Mouse (Mus musculus) heart, embryonic 15.5 days (tissue): Measurements from ENCODE around the gene Inca1. TPM values are rescaled to one million over a fixed set of nuclear protein-coding genes. Genes with fewer than 3 reads are reported as not detected.

Experiments
- ATAC-seq: fragments of 200-750 bp; cut with Nextera tagmentation; replicated peaks from 2 replicates; pipeline ENCODE4 v1.8.0; 2017; ENCODE audit warnings: low read depth, moderate TSS enrichment; ENCODE audit not compliant: insufficient number of reproducible peaks, insufficient read depth, low FRiP score
- H3K27ac ChIP-seq: fragments of 300-500 bp; sonication (generic); 2 replicates; pipeline ENCODE4 v1.5.1; 2015; ENCODE audit warnings: mild to moderate bottlenecking, inconsistent platforms
- H3K27me3 ChIP-seq: fragments of 300-500 bp; sonication (generic); 2 replicates; pipeline ENCODE4 v1.6.1; 2015; ENCODE audit warnings: inconsistent platforms
- H3K36me3 ChIP-seq: fragments of 300-500 bp; sonication (generic); 2 replicates; pipeline ENCODE4 v1.6.1; 2015; ENCODE audit warnings: mild to moderate bottlenecking, inconsistent platforms
- H3K4me1 ChIP-seq: fragments of 300-500 bp; sonication (generic); replicated peaks from 2 replicates; pipeline ENCODE4 v1.6.1; 2015; ENCODE audit warnings: inconsistent platforms
- H3K4me2 ChIP-seq: fragments of 300-500 bp; sonication (generic); 2 replicates; pipeline ENCODE4 v1.6.1; 2015; ENCODE audit warnings: inconsistent platforms, mild to moderate bottlenecking, moderate library complexity
- H3K4me3 ChIP-seq: fragments of 300-500 bp; sonication (generic); 2 replicates; pipeline ENCODE4 v1.5.1; 2015; ENCODE audit warnings: mild to moderate bottlenecking, inconsistent platforms
- H3K9ac ChIP-seq: fragments of 300-500 bp; sonication (generic); 2 replicates; pipeline ENCODE4 v1.6.1; 2015; ENCODE audit warnings: mild to moderate bottlenecking, inconsistent platforms
- H3K9me3 ChIP-seq: fragments of 300-500 bp; sonication (generic); replicated peaks from 2 replicates; pipeline ENCODE4 v1.6.1; 2016; ENCODE audit warnings: inconsistent platforms
- WGBS: fragments of 180-500 bp; shearing (Covaris S2); methylation state at CpG from one replicate; pipeline ENCODE4 v1.1.7; 2015; ENCODE audit warnings: mixed read lengths; 5-methylcytosine and 5-hydroxymethylcytosine counted together
- polyA plus RNA-seq: library from polyadenylated mRNA; unstranded; fragments of >200 nt; fragmentation: Nextera tagmentation; extraction: Ambion mirVana; gene quantifications from 2 replicates; pipeline ENCODE4 v1.2.1, GENCODE M21; 2015

Gene Inca1
- polyA plus RNA-seq, 1 experiment from 2014 or later, result 1.4 TPM

GRCm38 (mm10) chr11:70656456-70656927 lies 43.5 kb downstream of the Inca1 start:
- Histone ChIP-seq H3K4me2 (peak overlapping the region; percentile 93), H3K4me3 (peak overlapping the region; percentile 98), H3K27ac (peak overlapping the region; percentile 99), H3K9me3 (no peaks in the 10 kb centered on the region), H3K9ac (peak overlapping the region; percentile 100), H3K36me3 (peaks cover 26% of the 10 kb centered on the region), H3K27me3 (no peaks in the 10 kb centered on the region), H3K4me1 (peaks cover 67% of the 10 kb centered on the region)
- WGBS, result 4% methylated on average over 16 of the region's 16 CpGs
- peak; percentile 38 for ATAC-seq

- H3K27ac ChIP-seq, result peak overlapping the region; percentile 99
- H3K27me3 ChIP-seq, result no peaks in the 10 kb centered on the region
- H3K4me1 ChIP-seq, result peaks cover 66% of the 10 kb centered on the region
- H3K9me3 ChIP-seq, result no peaks in the 10 kb centered on the region
- ATAC-seq, result peak; percentile 5; the same call in 1 of the 2 replicates
- WGBS, result under 1% methylated on average over 59 of the region's 61 CpGs
- peak overlapping the region; percentile 98 for H3K4me3 ChIP-seq
- peak overlapping the region; percentile 100 for H3K9ac ChIP-seq
- H3K4me2 ChIP-seq, result peak overlapping the region; percentile 93
- H3K36me3 ChIP-seq, result peaks cover 27% of the 10 kb centered on the region
Measured at GRCm38 (mm10) chr11:70655571-70656455, 44.1 kb downstream of the Inca1 start.

GRCm38 (mm10) chr11:70654923-70655570 lies 44.9 kb downstream of the Inca1 start:
- H3K4me2 ChIP-seq, result peak overlapping the region; percentile 93
- 0% methylated on average over 38 of the region's 48 CpGs for WGBS
- no peaks in the 10 kb centered on the region for H3K27me3 ChIP-seq
- H3K9me3 ChIP-seq, result no peaks in the 10 kb centered on the region
- ATAC-seq, result peak; percentile 33
- peak overlapping the region; percentile 100 for H3K9ac ChIP-seq
- H3K36me3 ChIP-seq, result peaks cover 28% of the 10 kb centered on the region
- H3K4me3 ChIP-seq, result peak overlapping the region; percentile 98
- peak overlapping the region; percentile 99 for H3K27ac ChIP-seq
- peaks cover 67% of the 10 kb centered on the region for H3K4me1 ChIP-seq

- Histone ChIP-seq H3K9ac (peak within 1 kb of the TSS; percentile 100), H3K27me3 (no peaks in the 10 kb centered on the region), H3K4me1 (peaks cover 73% of the 10 kb centered on the region), H3K9me3 (no peaks in the 10 kb centered on the region), H3K27ac (peak within 1 kb of the TSS; percentile 99), H3K4me3 (peak within 1 kb of the TSS; percentile 98), H3K4me2 (peak within 1 kb of the TSS; percentile 93), H3K36me3 (peaks cover 35% of the 10 kb centered on the region)
- WGBS, result under 1% methylated on average over 58 of the region's 61 CpGs
- peak; percentile 21 for ATAC-seq
Measured at GRCm38 (mm10) chr11:70654198-70654922, 45.6 kb downstream of the Inca1 start, which contains the start of gene Pfn1. Pfn1 (minus strand) TSS chr11:70654644.

- Histone ChIP-seq H3K27me3 (no peaks in the 10 kb centered on the region), H3K9ac (peak overlapping the region; percentile 100), H3K4me2 (peak overlapping the region; percentile 93), H3K27ac (peak overlapping the region; percentile 99), H3K4me3 (peak overlapping the region; percentile 98), H3K9me3 (no peaks in the 10 kb centered on the region), H3K4me1 (peaks cover 74% of the 10 kb centered on the region), H3K36me3 (peaks cover 37% of the 10 kb centered on the region)
- WGBS, result under 1% methylated on average over 60 of the region's 63 CpGs
- ATAC-seq, result peak; percentile 27
Measured at GRCm38 (mm10) chr11:70653345-70654197, 46.4 kb downstream of the Inca1 start.

- Histone ChIP-seq H3K4me1 (peaks cover 74% of the 10 kb centered on the region), H3K4me2 (peak overlapping the region; percentile 93), H3K36me3 (peaks cover 37% of the 10 kb centered on the region), H3K27ac (peak overlapping the region; percentile 99), H3K27me3 (no peaks in the 10 kb centered on the region), H3K9me3 (no peaks in the 10 kb centered on the region), H3K9ac (peak overlapping the region; percentile 100), H3K4me3 (peak overlapping the region; percentile 98)
- no peak for ATAC-seq
- 34% methylated on average over 6 of the region's 6 CpGs for WGBS
Measured at GRCm38 (mm10) chr11:70652884-70653344, 47.0 kb downstream of the Inca1 start.

GRCm38 (mm10) chr11:70652029-70652883 lies 47.7 kb downstream of the Inca1 start:
- 47% methylated on average over 12 of the region's 12 CpGs for WGBS
- H3K27me3 ChIP-seq, result no peaks in the 10 kb centered on the region
- H3K36me3 ChIP-seq, result peaks cover 37% of the 10 kb centered on the region
- peak overlapping the region; percentile 98 for H3K4me3 ChIP-seq
- peak overlapping the region; percentile 99 for H3K27ac ChIP-seq
- H3K4me1 ChIP-seq, result peaks cover 72% of the 10 kb centered on the region
- H3K9ac ChIP-seq, result peak overlapping the region; percentile 100
- no peak for ATAC-seq
- peak overlapping the region; percentile 93 for H3K4me2 ChIP-seq
- H3K9me3 ChIP-seq, result no peaks in the 10 kb centered on the region

- Histone ChIP-seq H3K27me3 (no peaks in the 10 kb centered on the region), H3K4me1 (peaks cover 63% of the 10 kb centered on the region), H3K4me2 (peak overlapping the region; percentile 93), H3K4me3 (0 out of 2 replicates have a peak overlapping the region, but pooled peaks have one; percentile 6), H3K9ac (no peak overlapping the region), H3K36me3 (peaks cover 37% of the 10 kb centered on the region), H3K27ac (peak overlapping the region; percentile 28; the same call in 1 of the 2 replicates), H3K9me3 (no peaks in the 10 kb centered on the region)
- ATAC-seq, result no peak
- 43% methylated on average over 2 of the region's 2 CpGs for WGBS
Measured at GRCm38 (mm10) chr11:70651391-70651790, 48.6 kb downstream of the Inca1 start.

GRCm38 (mm10) chr11:70650322-70651175 lies 49.4 kb downstream of the Inca1 start:
- no peak for ATAC-seq
- Histone ChIP-seq H3K9ac (no peak overlapping the region), H3K4me2 (peak overlapping the region; percentile 7; the same call in 1 of the 2 replicates), H3K36me3 (peaks cover 37% of the 10 kb centered on the region), H3K4me1 (peaks cover 62% of the 10 kb centered on the region), H3K27ac (peak overlapping the region; percentile 28), H3K4me3 (no peak overlapping the region), H3K27me3 (no peaks in the 10 kb centered on the region), H3K9me3 (no peaks in the 10 kb centered on the region)
- 64% methylated on average over 12 of the region's 12 CpGs for WGBS
